Mouse (Mus musculus): ENCODE results near the gene Abr.

GRCm38 (mm10) chr11:76484033-76484432, 138.1 kb downstream of the Abr start:
- TF ChIP-seq POLR2A (IDR thresholded peaks at IDR 0.05; ENCODE audit: borderline replicate concordance, low read depth, low read length): no peak
- no peak for TF ChIP-seq CTCF (IDR thresholded peaks at IDR 0.05; ENCODE audit: low read depth, low read length)

All from bone marrow macrophage, adult 2 months (primary cell).